Mouse (Mus musculus) 416B (cell line): ENCODE results near the gene Olfr155.

Experiments
- DNase-seq: peaks from one replicate; pipeline ENCODE4 v3.0.0; 2011; ENCODE audit warnings: low read depth

Gene Olfr155

DNA sequence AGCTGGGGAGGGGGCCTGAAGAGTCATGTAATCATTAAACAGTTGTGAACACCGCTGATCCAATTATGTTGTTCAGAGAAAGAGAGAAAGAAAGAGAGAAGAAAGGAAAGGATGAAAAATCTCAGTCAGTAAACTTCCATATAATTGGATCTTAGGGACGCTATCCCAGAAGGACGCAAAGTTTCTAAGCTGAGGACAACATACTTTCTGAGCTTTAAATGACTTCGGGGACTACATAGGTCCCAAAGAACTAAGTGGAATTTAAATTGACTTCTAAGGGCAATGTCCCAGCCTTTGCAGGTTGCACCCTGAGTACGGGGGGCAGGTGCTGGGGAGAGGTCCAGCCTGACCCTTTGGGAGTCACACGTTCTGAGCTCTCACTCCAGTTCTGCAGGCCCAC lies at the start of gene Olfr155:
Gene Olfr155 (plus strand): TSS at position 301 of the 400 bp plus-strand sequence.
- no peak for DNase-seq

DNA sequence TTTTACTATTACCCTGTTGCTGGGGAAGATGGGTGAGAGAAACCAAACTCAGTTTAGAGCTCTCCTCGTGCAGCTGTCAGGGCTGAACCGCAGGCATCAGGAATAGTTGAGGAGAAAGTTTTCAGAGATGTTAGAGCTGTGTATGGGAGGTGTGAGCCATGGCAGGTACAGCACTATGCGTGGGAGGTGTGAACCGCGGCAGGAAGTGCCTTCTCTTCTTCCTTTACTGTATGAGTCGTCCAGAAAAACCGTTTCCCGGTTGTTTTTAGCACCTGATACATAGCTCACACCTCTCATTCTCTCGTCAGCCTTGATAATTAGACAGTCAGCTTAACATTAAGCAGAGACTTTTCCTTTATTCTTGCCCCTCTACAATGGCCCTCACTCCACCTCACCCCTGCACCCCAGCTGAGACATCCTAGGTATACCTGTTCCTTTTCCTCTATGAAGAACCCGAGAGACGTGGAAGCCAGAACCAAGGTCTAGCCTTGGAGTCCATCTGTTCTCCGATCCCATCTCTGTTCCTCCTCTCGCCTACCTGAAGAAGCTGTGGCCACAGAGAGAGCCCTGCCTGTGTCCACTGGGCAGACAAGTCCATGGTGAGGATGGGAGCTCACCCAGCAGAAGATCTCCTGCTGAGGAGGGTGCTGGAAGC lies 28.3 kb upstream of the Olfr155 start:
- no peak for DNase-seq

DNA sequence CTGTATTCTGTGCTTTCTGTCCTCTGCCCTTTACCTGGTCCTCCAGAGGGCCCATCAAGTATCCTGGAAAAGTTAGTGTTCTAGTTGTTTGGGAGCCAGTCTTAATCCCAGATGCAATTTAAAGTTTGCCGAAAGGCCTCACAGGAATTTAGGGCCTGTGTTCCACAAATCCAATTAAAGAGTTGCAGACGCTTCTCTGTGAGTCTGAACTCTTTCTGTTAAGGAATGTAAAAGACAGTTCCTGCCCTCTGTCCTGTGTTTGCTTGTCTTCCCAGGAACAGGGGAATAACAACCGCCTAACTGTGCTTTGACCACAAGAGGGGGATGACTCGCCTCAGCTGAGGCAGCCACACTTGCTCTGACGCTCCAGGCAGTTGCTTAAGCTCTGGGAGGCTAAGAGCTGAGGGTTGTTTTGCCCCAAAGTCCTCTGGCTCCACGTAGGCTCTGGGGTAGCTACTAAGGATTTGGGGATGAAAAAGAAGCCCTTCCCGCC lies 27.5 kb upstream of the Olfr155 start, which contains the start of gene Olfr156:
Gene Olfr156 (minus strand): TSS at position 51 of the 493 bp plus-strand sequence.
- peak; percentile 29 for DNase-seq

DNA sequence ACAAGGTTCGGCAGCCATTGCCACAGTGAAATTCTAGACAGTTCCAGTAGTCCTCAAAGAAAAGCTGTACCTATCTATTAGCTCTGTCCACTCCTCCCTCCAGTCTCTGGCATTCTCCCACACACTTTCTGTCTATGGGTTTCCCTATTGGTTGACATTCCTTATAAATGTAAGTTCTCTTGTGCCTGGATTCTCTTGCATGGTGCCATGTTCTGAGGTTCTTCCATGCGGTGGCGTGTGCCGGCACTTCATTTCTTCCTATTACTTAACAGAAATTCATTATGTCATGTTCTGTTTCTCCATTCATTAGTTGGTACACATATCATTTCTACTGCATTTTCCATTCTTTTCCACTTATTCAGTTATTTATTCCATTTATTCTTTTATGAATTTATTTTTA lies 22.6 kb upstream of the Olfr155 start:
- DNase-seq, result no peak

DNA sequence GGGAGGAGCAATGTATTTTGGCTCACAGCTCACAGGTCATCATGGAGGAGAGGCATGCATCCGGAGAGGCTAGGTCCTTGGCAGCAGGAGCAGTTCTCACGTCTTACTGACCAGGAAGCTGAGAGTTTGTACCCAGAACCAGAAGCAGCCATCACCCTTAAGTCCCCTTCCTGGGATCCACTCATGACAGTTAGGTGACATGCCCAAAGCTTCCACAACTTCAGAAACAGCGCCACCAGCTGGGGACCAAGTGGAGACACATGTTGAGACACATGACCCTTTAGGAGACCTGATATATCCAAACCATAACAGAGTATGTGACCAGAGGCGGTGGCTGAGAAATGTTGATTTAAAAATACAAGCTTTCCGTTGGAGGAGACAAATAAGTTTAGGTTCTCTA lies 19.3 kb upstream of the Olfr155 start:
- DNase-seq, result peak; percentile 18

DNA sequence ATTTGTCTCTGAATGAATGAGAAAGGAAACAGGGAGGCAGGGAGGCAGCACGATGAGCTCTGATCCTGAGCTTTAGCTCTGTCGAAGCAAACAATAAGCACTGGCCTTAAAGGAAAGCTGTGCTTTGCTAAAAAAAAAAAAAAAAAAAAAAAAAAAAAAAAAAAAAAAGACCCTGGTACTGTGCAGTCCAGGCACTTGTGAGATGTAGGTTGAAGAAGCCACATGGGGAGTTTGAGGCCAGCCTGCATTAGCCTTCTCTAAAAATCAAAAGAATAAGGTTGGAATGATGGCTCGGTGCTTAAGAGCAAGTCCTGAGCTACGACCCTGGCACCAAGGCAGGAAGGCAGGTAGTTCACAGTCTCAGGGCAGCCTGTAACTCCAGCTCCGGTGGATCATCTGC lies 17.6 kb upstream of the Olfr155 start:
- DNase-seq, result no peak

DNA sequence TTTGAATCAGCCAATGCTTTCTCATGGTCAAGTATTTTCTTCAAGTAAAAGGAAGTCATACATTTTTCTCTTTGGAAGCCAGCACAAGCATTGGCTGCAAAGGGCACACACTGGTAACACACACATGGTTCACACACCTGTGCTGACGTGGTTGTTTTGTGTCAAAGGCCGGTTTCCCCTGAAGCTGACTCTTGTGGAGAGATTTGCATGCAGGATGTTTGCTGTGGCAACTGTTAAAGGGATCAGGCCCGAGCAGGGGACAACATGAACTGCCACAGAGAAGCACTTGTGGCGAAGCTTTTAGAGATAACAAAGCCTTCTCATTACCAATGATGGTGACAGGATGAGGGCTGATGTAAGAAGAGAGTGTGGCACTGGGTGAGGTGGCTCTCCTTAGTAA lies 16.6 kb upstream of the Olfr155 start:
- DNase-seq, result no peak

DNA sequence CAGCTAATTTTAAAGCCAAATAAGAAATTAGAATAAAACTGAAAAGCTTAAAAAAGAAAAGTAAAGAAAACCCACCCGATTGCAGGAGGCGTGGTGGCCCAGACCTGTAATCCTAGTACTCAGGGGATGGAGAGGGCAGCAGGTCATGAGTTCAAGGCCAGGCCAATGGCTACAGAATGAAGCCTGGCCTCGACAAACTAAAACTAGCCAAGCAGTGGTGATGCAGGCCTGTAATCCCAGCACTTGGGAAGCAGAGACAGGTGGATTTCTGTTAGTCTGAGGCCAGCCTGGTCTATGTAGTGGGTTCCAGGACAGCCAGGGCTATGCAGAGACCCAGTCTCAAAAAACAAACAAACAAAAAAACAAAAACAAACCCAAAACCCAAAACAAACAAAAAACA lies 13.0 kb upstream of the Olfr155 start:
- DNase-seq, result no peak

DNA sequence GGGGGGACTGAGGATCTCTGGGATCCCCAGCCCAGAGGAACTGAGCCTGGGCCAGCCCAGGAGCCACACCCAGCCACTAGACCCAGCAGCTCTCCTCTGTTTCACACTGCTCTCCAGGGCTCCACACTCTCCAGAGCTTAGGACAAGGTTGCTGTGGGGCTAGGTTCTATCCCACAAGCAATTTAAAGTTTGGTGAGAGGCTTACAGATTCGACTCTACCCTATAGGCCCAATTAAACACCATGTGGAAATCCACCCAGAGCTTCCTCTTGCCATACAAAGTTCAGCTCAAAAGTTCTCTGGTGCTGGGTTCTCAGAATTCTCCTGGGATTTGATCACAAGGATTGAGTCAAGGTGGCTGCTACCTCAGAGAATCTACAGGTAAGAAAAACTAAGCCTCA lies 11.3 kb upstream of the Olfr155 start, which contains the start of gene Olfr157:
Gene Olfr157 (minus strand): TSS at position 101 of the 400 bp plus-strand sequence.
- DNase-seq, result no peak

DNA sequence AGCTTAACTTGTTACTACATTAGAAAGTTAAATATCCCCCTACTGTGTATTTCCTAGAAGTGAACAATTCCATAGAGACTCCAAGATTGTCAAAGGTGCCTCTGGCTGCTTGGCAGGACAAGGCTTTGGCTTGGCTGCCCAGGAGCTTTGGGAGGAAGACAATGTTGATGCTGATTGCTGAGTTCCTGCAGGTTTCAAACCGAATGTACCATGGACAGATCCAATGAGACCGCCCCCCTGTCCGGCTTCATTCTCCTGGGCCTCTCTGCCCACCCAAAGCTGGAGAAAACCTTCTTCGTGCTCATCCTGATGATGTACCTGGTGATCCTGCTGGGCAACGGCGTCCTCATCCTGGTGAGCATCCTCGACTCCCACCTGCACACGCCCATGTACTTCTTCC lies 2.7 kb downstream of the Olfr155 start:
- DNase-seq, result no peak

DNA sequence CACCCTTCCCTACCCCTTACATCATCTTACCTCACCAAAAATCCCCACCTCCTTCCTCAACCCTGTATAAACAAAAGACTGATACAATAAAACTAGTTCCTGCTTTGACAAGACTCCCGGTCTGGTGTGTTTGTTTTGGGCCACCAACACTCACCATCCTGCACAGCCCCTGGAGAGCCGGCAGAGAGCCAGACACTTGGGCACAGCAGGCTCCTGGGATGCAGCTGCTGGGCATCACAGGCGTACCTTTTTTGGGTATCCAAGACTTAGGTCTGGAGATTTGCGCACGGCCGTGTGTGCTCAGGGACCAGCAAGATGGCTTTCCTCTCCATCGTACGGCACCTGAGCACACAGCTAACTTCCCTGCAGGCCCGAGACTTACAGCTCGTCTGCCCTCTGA lies 8.5 kb downstream of the Olfr155 start:
- no peak for DNase-seq

DNA sequence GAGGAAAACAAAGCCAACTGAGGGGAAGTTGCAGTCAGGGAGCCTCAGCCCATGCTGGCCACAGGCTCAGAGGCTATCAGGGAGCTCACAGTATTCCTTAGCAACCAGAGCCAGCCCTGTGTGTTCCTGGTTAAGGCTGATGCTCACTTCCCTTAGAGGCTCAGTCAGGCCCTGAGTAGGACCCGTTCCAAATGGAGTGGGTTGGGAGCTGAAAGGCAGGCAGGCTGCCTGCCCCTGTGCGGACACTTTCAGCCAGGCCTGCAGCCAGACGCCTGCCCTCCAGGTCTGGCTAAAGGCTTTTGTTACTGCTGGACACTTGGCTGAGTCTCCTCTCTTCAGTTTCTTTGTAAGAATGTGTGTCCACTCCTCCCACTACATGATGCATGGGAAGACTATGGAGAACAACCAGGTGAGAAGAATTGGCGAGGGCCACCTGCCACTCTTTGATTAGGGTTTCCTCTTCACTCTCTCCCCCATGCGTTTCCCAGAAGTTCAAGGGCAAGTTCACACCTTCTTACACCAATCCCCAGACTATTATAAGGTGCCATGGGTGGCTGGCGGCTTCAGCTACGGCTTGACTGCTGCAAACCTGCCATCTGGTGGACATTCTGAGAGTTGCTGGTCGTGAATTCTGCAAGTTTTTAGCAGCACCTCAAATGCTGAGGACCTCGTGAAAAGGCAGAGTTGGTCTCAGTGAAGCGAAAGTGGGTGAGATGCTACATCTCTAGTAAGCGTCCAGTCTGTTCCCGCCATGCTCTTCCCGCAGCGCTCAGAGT lies 9.6 kb downstream of the Olfr155 start:
- peak; percentile 58 for DNase-seq

DNA sequence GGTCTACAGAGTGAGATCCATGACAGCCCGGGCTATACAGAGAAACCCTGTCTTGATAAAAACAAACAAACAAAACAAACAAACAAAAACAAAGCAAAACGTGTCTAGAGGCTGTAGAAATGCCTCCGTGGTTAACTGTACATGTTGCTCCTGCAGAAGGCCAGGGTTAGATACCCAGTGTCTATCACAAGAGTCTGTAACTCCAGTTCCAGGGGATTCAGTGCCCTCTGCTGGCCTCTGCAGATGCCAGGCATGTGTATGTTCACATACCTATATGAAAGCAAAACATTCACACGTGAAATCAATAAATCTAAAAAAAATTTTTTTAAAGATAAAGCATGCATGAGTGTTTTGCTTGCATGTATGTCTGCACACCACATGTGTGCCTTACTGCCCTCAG lies 11.9 kb downstream of the Olfr155 start:
- DNase-seq, result peak; percentile 21

DNA sequence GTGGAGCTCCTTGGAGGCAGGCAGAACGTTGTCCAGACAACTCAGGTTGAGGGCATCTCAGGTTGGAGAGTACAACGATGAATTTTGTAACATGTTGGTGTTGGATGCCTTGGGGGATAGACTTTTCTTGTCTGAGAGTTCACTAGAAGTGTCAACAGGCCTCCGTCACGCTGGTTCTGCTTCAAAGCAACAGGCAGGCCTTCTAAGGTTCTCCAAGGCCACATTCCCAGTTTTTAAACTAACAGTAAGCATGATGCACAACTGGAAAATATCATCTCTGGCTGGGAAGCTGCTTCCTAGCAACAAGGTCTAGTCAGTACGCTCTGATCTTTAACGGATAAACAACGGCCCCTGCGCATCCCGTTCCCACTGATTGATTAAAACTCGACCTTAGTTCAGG lies 18.5 kb downstream of the Olfr155 start:
- no peak for DNase-seq

DNA sequence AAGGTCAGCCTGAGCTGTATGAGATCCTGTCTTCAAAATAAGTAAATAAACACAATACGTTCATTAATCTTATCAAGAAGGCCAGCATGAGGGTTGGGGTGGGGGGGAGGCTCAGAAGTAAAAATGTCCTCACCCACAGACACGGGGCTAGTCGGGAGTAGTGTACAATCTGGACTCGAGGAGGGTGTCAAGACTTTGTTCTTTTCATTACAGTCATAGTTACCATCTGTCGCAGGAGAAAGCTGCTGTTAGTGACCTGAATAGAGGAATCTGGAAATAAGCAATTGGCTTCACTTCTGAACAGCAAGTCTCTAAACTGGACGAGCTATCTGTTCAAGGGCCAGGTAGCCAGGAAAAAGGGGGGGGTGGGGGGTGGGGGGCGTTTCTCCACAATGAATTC lies 23.1 kb downstream of the Olfr155 start:
- DNase-seq, result no peak

DNA sequence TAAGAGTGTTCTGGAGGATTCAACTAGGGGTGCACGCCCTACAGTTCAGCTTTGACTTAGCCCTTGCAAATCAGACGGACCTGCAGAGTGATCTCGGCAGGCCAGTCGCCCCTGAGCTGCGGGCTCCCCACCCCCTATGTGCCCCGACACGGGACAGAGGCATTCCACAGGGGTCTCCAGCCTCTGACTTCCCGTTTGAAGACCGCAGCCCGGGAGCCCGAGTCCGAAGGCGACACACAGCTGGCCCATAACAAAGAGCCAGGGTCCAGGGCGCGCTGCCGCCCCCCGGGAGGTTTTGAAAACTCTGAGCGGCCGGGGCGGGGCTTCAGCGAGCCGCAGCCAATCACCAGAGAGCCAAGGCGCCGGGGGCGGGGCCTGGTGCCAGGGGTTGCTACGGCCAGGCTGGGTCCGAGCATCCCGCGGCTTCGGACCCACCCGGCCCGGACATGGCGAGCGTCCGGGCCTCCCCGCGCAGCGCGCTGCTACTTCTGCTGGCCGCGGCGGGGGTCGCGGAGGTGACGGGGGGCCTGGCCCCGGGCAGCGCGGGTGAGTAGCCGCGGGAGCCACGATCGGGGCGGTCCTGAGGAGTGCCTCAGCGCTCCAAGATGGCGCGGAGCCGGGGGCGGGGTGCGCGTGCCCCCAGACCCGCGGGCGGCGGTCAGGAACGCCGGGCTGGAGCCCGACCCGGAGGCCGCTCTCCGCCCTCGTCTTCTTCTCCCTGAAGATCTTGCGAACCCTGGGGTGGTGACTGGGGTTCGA lies 24.0 kb downstream of the Olfr155 start, which contains the start of gene Reck:
Gene Reck (plus strand): TSS at position 371 of the 759 bp plus-strand sequence.
- no peak for DNase-seq

DNA sequence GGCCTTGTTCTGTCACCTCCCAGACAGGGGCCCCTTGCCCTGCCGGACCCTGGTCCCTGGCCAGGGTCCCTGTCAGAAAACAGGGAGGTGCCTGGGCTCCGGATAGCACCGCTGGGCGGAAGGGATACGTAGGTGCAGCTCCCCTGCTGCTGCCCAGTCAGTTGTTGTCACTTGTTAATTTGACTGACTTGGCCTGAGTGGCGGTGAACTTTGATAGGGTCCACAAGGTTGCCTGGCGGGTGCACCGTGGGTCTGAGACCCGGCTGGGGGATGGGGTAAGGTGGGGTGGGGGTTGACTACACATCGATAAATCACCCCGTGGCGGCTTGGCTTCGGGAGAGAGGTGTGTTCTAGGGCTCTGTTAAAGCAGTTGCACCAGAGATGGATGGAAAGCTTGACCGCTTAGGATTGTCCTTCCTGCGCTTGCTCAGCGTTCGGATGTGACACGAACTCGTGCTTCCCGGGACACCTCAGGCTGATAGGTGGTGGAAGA lies 24.6 kb downstream of the Olfr155 start:
- DNase-seq, result no peak

DNA sequence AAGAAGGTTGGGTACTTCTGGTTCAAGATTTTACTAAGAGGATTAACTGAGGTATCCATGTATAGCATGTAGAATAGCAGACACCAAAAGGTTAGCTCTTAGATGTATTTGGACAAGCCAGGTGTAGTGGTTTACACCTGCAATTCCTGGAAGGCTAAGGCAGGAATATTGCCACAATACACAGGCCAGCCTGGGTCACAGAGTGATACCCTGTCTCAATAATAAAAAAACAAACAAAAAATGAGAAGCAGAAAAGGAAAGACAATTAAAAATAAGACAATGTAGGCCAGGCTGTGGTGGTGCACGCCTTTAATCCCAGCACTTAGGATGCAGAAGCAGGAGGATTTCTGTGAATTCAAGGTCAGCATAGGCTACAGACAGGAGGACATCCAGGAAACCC lies 25.9 kb downstream of the Olfr155 start:
- no peak for DNase-seq

DNA sequence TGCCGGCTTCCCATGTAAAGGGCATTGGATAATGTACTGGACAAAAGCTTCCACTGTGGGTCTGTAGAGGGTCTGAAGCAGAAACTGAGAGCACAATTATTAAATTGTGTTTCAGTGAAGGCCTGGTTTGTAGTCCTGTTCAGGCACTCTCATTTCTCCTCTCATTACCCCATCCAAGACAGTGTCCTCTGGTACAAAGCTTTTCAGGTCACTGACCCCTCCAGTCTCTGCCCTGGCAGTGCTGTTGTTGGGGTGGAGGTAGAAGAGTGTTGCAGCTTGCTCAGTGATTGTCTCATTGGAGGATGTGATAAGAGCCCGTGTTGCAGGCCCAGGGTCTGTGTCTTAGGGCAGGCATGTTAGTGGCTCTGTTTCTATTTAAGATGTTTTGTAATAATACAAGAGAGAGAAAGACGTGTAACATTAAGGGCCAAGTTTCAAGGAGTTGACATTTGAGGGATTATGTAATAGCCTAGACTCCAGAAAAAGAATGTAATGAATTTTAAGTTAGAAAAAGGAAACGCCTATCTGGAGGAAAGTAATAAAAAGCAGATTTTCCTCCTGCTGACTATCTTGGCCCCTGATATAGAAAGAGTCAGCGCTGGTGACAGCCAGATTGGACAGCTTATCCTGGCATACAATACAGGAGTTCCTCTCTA lies 26.9 kb downstream of the Olfr155 start:
- DNase-seq, result no peak

DNA sequence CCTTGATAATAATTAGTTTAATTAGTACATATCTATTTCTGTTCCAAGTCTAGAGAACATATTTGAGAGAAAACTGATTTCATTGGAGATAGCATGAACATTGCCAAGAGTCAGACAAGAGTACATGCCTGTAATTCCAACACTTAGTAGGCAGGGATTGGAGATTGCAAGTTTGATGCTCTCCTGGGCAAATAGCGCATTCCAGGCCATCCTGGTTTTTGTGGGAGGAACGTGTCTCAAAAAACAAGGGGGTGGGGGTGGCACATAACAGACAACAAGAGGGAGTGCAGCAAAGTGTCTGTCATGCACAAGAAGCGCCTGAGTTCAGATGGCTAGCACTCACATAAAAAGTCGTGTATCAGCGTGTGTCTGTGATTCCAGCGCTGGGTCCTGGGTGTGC lies 28.2 kb downstream of the Olfr155 start:
- DNase-seq, result no peak

DNA sequence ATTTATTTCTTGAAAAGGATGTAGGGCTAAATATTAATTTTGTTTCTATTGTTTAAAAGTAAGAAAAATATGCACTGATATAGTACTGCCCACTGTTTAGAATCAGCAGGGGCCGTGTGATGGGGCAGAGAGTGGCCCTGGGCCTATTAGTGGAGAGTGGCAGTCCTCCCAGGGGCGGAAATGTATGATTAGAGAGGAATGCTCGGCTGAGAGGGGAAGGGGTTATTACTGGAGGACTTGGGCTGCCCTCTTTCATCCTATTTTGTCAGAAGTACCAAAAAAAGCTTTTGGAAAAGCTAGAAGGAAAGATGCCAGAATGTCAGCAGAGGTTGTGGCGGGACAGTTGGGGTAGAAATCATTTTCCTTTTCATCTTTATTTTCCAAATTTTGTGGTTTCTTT lies 32.8 kb downstream of the Olfr155 start:
- no peak for DNase-seq

DNA sequence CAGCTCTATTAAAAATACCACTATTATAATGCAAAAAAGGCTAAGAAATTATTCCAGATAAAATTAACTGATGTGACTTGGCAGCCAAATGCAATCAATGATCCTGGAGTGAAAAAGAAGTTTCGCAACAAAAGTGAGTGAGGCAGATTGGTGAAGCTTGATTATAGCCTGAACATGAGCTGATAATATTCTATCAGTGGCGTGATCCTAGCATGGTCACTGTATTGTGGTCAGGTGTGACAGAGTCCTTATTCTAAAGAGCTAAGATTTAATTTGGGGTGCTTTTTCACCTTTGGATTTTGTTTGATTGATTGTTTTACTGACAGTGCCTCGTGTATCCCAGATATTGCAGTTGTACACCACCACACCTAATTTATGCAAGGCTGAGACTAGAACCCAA lies 39.9 kb downstream of the Olfr155 start:
- no peak for DNase-seq
